Mouse (Mus musculus): Measurements from ENCODE around the gene Ebf3.

The Ebf3 gene

GRCm38 (mm10) chr7:137313904-137314691 is at the start of gene Ebf3:
Ebf3 (minus strand) TSS chr7:137314445.
- DNase-seq = no peak

DNA sequence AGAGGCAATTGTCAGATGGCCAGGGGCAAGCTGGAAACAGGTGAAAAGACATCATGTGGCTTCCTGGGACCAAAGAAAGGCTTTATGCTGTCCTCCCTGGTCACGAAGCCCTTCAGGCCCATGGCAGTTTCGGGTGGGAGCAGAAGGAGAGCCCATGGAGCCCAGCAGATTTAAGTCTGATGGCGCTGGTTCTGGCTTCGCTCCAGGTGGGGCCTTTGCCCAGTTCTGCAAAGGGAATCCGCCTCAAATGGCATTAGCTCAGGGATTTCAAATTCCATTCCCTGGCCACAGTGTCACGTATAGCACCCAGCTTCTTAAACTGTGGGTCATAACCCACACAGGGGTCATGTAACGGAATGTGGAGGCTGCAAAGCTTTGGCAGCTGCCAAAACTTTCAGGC is 32.6 kb upstream of the Ebf3 start:
- no peak for DNase-seq

- no peak for DNase-seq
These were observed 31.8 kb upstream of the Ebf3 start for GRCm38 (mm10) chr7:137346068-137346467.

DNA sequence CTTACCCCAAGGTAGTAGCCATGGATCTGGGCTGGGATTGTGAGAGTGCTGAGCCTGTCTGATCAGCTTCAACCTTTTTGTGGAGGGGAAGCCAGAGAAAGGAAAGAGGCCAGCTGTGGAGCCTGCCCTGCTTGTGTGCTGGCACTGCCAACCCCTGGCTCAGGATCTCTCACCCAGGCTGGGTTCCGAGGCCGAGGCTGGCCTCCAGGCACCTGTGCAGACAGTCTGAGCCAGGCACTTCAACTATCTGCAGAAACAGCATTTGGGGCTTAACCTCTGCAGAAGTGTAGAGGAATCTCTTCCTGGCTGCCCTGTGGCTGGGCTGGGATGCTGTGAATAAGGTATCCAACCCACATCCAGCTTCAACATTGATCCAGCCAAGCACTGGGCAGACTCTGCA is 19.7 kb upstream of the Ebf3 start:
- no peak for DNase-seq

DNA sequence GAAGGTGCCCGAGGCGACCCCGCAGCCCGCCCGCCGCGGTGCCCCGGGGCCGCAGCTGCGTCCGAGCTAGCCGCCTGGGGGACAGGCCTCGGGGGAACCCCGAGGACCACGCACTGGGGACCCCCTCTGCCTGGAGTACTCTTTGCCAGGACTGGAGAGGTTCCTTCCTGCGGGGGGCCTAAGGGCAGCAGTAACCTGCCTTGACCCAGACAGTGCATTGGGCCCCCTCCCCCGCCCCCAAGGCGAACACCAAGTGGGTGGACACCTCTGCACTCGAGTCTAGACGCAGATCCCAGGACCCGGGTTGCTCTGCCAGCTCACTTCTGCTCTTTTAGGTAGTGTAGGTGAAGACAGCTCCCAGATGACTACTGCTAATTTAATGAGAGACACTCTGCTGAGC is 8.7 kb upstream of the Ebf3 start:
- no peak for DNase-seq

GRCm38 (mm10) chr7:137321961-137322784 is 7.9 kb upstream of the Ebf3 start:
- no peak for DNase-seq

DNA sequence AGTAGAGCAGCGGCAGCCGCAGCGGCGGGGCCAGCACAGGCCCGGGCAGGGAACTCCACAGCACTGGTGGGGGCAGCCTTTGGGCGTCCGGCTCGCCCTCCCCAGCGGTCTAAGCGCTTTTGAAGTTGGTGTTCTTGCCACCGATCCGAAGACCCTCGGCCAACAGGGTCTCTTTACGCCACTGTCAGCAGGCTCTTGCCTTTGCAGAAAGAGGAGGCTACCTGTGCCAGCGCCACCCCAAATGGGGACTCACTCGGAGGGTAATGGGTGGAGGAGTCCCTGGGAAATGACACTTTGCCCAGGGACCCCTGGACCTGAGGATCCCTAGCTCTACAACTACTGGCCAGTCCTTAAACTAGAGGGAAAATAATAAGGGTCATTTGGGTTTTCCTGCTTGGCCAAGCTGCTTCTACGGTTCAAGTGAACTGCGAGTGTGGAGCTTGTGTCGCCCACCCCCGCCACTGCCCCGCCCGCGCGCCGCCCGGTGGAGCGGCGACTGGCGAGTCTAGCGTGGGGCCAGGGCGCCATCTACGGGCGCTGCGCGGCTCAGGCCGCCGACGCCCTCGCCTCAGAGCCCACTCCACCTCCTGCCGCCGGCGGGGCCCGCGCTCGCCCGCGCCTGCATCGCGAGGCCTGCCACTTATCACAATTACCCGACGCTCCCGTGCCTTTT is 7.0 kb upstream of the Ebf3 start:
- no peak for DNase-seq

GRCm38 (mm10) chr7:137320320-137320719 is 6.1 kb upstream of the Ebf3 start:
- no peak for DNase-seq

DNA sequence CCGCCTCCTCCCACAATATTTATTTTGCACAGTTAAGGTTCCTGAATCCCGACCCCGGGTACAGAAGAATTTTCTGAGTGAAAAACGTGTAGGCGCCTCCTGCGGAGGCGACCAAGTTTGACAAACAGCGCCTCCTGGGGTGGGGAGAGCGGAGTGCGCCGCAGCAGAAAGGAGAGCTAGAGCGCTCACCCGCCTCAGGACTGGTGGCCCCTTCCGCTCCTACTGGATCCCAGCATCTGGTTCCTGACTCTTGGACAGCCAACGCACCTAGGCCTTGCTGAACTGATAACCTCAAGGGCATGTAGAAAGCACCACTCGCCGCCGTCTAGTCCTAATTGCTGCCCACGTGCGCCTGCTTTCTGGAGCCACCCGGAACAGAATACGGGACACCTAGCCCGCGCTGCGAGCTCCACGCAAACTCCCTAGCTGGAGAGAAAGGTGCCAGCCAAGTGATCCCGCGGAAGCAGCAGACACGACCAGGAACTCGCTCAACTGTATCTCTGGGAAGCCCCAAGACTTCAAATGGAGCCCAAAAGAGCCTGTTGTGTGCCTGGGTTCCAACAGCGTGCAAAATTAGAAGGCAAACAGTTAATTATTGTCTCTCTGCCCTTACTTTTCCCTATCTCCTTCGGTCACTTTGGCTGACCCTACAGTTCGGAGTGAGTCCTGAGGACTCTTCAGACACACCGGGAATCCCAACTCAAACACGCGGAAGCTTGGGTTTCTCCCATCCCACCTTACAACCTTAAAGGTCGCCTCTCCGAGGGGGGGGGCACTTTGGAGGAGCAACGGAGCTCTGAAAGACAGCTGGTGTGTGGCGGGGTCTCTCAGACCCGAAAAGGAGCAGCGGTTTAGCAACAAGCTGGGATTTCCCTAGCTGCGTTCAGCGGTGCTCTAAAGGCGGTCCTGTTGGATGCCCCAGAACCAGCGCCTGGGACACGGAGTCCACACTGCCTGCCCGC is 5.0 kb upstream of the Ebf3 start:
- no peak for DNase-seq

DNA sequence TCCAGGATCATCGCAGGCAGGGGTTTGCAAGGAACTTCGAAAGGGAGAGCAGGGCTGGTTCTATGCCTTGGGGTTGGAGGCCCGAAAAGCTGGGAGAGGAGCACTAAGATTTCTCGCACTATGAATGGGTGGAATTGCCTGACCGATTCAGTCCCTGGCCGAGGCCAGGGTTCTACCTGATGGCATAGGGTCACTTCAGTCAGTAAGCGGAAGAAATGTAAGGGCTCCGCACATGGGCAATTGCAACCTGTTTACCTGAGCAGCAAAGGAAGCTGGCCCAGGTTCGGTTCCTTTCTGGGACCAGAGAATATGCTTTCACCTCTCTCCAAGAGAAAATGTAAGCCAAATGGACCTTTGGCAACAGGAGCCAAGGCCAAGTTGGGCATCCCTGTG is 4.1 kb upstream of the Ebf3 start:
- DNase-seq = no peak

DNA sequence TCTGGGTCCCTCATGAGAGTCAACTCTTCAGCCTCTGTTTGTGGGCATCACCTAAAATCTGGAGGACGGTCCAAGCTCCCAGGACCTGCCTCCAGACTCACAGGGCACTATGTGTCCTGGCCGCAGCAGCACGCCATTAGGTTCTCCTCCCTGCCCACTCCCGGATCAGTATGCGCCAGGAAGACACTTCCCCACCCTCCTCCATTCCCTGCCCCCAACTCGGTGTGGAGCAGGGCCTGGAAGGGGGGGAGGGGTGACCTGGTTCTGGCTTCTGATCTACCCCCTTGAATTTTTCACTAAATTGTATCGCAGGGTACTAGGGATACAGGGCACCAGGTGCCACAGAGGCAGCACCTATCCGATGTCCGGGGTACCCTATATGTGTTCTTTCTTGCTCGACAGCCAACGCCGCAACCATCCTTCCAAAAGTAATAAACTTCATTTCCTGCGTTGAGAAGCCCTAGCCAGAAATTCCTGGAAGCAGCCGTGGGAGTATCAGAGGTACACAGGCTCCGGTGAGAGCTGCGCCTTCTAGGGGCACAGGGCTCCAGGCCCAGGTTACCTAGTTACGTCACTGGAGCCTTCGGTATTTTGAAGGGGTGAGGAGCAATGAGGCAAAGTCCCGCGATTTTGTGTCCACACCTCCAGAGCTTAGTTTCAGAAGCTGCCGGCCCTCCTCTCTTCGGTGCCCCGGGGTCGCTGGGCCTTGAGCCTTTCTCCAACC is 3.6 kb upstream of the Ebf3 start:
- DNase-seq = no peak

DNA sequence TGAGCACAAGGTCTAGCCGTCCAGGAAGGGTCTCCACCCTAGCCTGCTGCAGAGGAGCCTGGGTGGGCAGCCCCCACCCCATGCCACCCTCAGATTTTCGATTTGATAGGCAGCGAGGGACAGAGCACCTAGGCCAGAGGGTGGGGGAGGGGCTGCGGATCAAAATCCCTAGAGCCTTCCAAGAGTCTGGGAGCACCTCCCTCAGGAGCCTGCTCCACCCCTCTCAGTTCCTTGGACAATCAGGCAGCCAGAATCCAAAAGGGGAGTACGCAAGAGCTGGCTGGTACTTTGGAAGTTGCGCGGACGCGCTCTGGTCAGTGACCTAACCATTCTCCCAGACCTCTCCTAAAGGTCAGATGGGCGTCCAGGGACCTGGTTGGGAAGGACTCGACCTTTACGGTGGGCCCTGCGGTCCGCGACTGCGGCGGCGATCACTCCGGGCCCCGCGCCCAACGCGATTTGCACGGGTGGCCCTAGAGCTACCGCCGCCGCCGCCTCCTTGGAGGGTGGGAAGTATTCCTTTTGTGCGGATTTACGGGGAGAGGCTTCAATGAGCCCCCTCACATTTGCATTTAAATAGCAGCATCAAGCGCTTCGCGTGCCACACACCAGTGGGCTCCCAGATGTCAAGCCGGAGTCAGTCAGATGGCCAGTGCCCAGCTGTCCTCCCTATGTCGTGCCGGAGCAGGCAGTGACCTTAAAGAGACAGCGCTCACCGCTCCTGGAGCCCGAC is 2.8 kb upstream of the Ebf3 start:
- DNase-seq = no peak

DNA sequence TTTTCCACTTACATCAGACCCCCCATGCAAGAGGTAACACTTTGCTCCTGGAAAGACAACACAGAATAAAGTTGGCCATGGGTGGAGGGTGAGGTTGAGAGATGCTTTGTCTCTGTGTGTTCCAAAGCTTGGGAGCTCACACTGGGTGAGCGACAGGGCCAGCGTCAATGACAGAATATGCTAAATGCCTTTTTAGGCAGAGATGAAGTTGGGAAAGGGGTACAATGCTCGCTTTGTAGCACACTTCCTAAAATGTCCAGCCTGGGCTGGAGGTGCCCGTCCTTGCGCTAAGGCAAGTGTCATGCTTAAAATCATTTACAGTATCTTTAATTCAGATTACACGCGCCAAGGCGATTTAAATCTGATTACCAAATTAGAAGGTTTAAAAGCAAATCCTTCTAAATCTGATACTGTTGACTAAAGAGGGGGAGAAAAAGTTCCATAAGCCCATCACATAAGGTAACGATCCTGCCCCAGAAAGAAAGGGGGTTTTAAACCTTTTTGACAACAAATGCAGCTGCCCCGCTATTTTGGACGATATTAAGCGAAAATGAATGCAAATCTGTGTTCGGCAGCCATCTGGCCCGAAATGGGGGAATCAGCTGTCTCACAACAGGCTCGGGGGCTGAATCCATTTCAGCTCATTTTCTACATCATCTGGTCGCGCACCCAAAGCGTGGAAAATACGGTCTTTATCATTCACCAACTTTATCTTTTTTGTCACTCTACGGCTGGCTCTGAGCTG is 2.1 kb upstream of the Ebf3 start:
- DNase-seq = no peak

DNA sequence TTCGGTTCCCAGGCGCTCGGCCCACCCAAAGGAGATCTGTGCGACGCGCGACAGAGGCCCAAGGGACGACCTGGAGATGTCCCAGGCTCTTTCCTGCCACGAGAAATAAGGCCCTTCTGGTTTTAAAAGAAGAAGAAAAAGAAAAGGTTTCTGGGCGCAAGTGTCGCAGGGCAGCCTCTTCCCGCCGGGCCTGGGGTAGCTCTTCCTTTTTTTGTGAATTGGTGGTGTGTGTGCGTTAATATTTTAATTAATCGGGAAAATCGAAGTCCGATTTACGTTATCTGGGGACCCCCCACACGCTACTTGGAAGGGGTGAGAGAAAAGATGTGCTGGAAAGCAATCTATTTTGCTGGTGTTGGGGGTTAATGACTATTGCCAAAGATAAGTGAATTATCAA is 1.3 kb upstream of the Ebf3 start:
- DNase-seq = no peak

DNA sequence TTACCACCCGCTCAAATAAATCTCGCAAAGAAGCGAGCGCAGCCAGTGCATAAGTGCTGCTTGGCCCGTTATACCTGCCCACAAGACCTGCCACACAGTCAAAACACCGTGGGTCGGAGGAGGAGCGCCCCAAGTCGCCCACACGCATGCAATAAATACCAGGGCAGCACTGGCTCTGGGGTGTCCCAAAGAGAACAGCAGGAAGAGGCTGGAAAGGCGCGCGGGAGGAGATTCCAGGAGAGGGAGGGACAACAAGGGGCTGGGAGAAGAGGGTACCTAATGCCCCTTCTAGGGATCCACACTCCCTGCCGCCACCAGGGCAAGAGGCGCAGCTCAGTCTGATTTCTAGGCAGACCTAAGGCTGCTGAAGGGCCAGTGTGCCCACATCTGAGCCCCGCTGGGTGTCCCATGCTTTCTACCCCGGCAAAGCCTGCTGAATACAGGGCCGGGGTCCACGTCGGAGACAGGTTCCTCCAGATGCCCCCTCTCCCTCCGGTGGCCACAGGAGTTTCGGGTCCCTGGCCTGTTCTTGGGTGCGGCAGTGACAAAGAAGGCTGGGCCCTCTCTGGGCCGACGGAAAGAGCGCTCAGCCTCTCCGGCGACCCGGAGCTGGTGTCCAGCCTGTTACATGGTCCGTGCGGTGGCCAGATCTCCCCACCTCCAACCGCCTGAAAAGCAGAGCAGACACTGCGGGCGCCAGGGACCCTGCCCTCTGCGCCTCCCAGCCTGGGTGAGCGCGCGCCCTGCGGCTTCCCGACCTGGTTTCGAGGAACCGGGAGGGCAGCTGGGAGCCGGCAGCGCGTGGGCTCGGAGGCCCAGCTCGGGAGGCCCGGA is 682 bp upstream of the Ebf3 start:
- no peak for DNase-seq

GRCm38 (mm10) chr7:137313183-137313903 is 902 bp downstream of the Ebf3 start:
- DNase-seq = no peak

DNA sequence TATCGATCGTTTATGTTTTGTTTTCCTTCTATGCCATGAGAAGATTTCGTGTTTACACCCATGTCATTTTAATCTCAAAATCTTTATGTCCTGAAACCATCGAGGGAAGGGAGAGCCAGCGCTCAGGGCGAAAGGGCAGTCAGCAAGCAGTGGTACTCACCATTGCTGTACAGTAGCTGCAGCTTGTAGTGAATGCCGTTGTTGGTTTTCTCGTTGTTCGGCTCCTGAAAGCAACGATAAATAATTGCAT is 1.4 kb downstream of the Ebf3 start:
- no peak for DNase-seq

DNA sequence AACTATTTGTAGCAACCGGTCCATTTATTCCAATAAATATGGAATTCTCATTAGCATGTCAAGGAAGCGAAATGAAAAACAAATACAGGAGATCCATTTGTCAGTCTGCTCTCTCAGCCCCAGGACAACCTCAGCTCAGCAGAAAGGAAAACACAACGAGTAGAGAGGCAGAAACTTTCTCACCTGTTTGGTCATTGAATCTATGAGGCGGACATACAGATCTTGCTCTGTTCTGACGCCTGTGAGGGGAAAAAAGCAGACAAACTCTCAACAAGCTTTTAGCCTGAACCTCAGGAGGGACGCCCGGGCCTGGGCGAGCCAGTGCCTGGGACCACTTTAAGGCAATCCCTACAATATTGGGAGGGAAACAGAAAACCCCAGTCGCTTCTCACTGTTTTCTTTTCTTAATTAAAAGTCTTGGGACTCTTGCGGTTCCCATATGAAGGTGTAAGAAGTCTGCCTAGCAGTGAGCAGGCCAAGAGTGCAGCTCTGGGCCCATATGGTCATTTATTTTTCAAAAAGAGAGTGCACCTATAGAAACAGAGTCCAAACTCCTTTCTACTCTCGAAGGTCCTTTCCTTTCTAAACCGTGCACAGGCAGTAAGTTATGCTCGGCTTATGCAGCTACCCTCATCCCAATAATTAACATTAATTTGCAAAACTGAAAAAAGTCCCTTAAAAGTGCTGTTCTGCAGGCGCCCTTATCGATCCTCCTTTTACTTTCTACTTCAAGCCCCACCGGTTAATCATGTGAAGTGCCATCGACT is 1.9 kb downstream of the Ebf3 start:
- DNase-seq = no peak

All from right cerebral cortex, adult 18-20 months (tissue).